Mouse (Mus musculus): ENCODE measurements around the gene Tha1.
"Not testable (repeated sequence)": the region's sequence is repeated elsewhere in the genome, so short reads cannot be mapped to it uniquely, and the experiment has no call there.

Gene Tha1

DNA sequence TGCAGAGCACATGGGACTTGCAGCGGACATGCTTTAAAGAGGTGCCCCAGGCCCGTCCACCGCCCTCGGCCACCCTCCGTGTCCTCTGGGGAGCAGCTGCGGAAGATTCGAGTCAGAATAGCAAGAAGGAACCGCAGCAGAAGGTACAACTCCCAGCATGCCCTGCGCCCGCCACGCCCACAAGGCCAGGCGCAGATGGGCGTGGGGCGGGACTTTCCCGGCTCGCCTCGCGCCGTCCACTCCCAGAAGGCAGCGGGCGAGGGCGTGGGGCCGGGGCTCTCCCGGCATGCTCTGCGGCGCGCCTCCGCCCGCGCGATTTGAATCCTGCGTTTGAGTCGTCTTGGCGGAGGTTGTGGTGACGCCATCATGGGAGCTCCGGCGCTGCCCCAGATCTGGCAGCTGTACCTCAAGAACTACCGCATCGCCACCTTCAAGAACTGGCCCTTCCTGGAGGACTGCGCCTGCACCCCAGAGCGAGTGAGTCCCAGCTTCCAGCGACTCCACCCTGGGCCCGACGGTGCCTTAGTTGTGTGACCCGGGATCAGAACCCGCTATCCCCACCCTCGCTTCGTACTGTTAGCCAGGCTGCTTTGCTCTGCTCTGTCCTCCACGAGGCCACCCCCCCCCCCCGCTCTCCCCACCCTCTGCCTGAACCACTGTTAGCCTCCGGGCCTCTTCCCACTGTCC lies 24.2 kb downstream of the Tha1 start, which contains the start of gene Birc5:
Gene Birc5 (plus strand): TSS at position 267 of the 687 bp plus-strand sequence.
- peak; percentile 93 to 96 for DNase-seq (ENCODE audit: low spot score in 2 of 2)

DNA sequence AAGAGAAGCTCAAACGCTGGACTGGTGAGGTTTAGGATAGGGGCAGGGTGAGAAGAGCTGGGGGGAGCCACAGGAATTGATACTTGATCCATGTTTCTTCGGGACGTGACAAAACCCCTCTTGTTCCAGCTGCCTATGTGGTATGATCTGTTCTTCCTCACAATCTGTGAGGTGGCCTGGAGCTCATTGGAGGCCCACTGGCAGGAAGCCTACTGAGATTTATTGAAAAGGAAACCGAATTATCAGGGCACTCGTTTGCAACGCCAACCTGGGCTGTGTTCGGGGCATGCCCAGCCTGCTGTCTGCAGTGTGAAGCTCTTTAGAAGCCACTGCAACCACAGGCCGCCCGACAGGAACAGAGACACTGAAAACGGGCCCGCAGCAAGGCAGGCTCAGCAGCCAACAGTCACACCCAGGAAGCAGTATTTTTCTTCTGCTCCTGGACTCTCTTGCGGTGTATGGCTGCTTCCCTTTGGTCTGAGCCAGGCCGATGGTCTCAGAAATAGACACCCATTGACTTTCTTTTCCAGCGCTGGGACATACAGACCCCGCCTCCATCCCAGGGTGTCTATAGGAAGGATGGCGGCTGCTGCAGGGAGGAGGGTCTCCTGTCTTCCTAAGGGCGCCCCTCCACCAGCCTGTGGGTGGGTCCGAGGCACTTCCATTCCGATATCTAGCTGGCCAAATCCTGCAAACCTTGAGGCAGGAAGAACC lies 24.9 kb downstream of the Tha1 start:
- DNase-seq (ENCODE audit: low spot score in 2 of 2) = no peak

DNA sequence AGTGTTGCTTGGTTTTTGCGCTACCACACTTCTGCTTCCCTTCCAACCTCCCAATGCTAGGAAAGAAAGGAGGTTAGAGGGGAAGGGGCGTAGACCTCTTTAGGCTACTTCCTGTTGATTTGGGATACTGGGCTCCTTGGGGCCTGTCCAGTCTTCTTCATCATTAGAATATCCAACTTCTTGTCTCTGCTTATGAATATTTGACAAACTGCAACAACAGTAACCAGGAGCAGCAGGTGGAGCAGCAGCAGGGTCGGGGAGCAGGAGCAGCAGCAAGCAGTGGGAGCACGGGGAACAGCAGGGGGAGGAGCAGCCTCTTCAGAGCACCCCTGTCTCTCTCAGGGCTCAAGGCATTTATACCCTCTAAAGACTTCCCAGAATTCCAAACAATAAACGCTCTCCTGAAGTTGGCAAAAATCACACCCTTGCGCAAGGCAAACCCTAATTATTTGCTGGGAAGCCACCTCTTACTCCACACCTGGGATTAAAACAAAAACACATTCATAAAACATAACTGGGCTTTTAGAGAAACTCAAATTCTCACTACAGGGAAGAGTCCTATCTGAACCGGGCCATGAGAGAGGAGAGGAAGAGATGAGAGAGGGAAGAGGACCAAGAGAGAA lies 25.6 kb downstream of the Tha1 start:
- no peak for DNase-seq (ENCODE audit: low spot score in 2 of 2)

DNA sequence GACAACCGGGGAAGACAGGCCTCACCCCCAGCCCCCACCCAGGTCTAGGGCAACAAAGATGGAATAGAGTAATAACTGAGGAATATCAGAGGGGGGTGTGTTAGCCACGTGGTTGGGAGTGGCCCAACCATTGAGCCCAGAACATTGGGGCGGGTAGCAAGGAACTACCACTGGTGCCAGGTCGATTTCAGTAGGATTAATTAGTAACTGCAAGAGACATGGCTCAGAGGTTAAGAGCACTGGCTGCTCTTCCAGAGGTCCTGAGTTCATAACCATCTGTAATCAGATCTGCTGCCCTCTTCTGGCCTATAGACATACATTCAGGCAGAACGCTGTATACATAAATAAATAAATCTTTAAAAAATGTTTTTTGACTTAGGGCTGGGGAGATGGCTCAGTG lies 26.6 kb downstream of the Tha1 start:
- no peak for DNase-seq (ENCODE audit: low spot score in 2 of 2)

DNA sequence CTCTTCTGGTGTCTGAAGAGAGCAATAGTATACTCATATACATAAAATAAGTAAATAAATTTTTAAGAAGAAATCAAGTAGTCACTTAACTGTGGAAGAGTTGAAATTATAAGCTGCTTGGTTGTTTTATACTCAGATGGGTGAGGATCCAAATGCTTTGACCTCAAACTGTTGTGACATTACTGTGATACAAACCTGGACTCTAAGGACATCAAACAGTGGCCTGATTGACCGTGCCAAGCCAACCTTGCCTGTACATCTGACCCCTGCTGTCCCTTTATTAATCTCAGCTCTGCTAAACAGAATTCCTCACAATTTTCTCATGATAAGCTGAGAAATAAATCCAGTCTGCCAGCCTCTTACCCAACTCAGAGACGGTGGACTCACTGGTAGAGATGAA lies 27.6 kb downstream of the Tha1 start:
- no peak for DNase-seq (ENCODE audit: low spot score in 2 of 2)

DNA sequence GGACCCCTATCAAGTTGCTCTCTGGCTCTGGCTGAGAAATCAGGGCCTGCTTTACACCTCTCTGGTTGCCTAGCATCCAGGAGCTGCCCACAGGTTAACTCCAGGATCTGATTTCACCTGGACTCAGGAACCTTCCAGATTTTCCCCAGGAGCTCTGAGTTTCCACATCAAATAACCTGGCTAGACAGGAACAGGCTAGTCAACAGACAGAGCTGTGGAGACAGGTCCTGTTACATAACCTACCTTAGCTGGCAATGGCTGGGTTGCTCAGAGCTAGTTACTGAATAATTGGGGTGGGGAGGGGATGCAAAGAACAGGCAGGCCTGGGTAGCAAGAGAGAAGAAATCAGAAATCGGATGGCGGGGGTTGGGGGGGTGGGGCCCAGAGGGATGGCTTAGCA lies 28.3 kb downstream of the Tha1 start:
- no peak for DNase-seq (ENCODE audit: low spot score in 2 of 2)

DNA sequence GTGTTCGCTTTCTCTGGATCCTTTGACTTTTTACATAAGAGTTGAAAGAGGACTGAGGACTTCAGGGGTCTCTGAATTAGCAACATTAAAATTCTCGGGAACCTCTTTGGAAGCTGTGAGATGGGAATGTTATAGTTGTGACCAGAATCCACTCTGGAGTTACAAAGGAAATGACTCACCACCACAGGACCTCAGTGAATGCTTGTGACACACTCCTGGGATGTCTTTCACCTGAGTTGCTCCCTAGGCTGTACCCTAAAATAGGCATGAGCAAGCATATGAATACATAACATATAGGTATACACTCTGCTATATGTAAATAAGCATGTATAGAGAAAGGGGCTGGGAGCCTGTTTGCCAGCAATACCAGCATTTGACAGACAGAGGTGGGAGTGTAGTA lies 29.8 kb downstream of the Tha1 start:
- DNase-seq (ENCODE audit: low spot score in 2 of 2) = no peak

DNA sequence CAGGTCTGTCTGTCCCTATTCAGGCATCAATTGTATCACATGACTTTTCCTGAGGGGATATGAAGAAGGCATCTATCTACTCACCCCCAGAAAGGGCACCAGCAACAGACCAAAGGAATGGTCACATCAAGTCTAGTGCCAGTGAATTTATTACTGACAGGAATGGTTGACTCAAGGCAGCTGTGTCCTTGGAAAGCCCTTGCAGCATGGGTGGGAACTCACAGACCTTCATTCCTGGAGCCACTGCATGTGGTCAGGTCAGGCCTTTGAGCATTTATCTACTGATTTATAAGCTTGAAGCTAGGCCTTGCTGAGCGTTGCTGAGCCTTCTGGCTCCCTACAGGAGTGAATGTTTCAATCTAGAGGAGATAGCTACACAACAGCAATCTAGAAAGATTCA lies 32.4 kb downstream of the Tha1 start:
- DNase-seq (ENCODE audit: low spot score in 2 of 2) = no peak

DNA sequence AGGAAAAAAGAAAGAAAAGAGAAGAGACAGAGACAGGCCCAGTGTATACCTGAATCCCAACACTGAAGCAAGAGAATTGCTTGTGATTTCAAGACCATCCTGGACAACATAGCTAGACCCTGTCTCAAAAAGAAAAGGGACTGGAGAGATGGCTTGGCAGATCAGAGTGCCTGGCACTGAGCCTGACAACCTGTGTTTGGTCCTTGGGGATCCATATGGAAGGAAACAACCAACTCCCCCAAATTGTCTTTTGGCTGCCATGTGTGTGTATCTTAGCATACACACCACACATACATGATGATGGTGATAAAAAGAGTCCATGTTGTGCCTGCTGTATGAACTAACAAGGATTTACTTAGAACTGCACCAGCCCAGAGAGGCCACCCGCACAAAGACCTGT lies 34.3 kb downstream of the Tha1 start:
- DNase-seq (ENCODE audit: low spot score in 2 of 2) = no peak

DNA sequence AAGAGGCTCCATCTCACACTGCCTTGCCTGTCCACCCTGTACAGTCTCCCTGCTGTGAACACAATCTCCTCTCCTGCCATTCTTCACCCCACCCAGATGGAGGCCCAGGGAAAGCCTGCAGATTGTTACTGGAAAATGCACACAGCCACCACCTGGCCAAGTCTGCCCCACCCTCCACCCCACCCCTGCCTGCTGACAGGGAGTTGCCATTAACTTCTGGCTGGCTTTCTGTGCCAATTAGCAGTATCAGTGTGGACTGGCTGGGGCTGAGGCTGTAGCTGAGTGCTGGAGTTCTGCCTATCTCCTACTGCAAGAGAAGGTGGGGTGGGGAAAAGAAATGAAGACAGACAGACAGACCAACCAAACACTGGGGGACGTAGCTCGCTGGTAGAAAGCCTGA lies 34.7 kb downstream of the Tha1 start:
- DNase-seq (ENCODE audit: low spot score in 2 of 2) = no peak

DNA sequence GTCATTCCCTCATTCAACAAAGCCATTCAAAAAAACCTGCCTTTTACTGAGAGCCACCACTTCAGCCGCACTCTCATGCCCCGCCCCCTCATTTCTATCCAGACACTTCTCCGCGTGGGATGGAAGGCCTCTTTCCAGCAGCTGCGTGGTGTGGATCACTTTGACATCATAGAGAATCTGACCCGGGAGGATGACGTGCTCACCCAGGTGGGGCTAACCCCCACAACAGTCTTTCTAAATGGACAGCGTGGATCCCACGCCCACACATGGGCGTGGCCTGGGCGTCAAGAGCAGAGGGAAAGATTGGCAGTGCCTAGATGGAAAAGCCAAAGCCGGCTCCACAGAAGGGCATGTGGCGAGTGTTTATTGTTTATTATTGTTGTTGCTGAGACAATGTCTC lies 37.0 kb downstream of the Tha1 start:
- DNase-seq (ENCODE audit: low spot score in 2 of 2) = peak in 1 of 2 experiments; percentile 60

DNA sequence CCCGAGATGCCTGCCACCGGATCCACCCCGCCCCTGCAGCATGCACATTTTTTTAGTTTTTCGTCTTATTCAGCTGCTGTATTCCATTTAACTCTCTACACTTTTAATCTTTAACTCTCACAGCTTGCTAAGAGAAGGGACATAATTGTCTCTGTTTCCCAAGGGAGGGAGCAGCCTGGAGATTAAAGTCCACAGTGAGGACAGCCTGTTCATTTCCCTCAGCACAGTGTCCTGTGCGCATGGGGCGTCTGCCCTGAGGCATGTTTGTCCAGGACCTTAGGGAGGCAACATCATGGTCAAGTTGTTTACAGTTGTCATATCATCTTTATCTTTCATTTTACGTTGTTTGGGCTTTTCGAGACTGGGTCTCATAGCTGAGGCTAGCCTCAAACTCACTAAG lies 39.2 kb downstream of the Tha1 start:
- DNase-seq (ENCODE audit: low spot score in 2 of 2) = no peak

DNA sequence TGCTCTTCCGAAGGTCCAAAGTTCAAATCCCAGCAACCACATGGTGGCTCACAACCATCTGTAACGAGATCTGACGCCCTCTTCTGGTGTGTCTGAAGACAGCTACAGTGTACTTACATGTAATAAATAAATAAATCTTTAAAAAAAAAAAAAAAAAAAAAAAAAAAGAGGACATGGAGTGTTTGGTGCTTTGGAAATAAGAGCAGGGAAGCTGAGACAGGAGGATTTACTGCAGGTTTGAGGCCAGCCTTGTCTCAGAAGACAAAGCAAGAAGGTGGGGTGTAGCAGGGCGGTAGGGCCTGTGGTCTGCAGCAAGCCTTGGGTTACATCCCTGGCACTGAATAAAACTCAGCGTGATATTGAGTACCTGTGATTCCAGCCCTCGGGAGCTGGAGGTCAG lies 39.8 kb downstream of the Tha1 start:
- DNase-seq (ENCODE audit: low spot score in 2 of 2) = not testable (repeated sequence)

DNA sequence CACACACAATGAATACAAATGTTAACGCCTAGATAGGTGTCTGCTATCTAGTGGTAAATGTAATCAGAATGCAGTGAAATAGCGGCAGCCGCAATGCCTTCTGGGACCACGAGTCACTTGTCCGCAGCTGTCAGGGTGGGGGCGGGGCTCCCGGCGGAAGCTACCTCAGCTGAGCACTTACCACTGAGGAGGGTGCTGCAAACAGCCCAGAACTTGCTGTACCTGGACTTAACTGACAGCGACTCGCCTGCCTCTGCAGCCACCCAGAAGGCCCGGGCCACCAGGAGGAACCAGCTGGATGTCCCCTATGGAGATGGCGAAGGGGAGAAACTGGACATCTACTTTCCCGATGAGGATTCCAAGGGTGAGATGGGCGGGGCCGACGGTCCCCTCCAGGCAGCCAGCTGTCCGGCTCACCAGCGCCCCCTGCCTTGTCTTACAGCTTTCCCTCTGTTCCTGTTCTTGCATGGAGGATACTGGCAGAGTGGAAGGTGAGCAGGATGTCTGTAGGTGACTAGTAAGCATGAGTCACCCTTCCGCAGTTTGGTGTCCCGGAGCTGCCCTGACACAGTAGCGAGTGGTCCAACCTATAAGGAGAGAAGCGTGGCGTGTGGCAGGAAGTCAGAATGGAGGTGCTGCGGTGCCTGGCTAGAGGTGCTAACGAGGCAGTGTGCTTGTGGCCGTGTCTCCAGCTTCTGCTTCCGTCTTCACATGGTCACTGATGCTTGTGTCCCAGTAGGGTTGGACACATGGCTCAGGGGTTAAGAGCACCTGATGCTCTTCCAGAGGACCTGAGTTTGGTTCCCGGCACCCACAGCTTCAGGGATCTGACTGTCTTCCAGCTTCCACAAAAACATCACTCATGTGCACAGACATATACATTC lies 41.0 kb downstream of the Tha1 start:
- DNase-seq (ENCODE audit: low spot score in 2 of 2) = peak in 1 of 2 experiments; percentile 64

DNA sequence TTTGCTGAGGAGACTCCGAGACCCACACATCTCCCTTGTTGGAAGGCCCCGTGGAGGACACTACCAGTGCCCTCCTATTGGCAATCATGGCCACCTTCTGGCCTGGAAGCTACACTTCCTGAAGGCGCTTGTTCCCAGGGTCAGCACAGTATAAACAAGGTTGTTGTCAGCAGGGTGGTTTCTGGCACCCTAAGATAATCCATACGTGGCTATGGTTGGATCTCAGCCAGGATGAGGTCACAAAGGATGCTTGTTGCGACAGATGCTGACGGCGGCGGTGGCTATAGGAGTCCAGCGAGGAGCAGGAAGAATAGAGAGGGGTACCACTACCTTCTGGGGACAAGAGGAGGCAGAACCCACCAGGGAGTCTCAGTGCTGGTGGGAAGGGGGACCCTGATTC lies 42.9 kb downstream of the Tha1 start:
- DNase-seq (ENCODE audit: low spot score in 2 of 2) = no peak

DNA sequence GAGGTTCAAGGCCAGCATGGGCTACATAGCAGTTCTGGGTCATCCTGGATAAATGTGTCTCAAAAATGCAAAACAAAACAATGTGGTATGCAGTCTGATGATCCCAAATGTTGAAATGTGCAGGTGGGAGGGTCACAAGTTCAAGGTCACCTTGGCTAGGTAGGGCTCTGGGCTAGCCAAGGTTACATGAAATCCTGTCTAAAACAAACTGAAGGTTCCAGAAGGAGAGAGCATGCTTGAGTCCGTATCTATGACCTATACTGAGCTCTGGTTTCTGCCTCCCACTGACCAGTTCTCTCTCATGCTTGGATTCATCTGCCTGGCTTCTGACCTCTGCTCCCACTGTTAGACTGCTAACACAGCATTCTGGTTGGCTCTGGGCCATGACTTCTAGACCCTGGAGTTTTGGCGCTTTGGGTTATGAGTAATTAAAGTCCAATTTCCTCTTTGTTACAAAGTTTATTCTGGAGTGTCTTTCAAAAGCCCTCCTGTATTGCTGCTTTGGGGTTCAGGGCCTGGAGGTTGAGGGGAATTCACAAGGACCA lies 43.5 kb downstream of the Tha1 start:
- no peak for DNase-seq (ENCODE audit: low spot score in 2 of 2)

DNA sequence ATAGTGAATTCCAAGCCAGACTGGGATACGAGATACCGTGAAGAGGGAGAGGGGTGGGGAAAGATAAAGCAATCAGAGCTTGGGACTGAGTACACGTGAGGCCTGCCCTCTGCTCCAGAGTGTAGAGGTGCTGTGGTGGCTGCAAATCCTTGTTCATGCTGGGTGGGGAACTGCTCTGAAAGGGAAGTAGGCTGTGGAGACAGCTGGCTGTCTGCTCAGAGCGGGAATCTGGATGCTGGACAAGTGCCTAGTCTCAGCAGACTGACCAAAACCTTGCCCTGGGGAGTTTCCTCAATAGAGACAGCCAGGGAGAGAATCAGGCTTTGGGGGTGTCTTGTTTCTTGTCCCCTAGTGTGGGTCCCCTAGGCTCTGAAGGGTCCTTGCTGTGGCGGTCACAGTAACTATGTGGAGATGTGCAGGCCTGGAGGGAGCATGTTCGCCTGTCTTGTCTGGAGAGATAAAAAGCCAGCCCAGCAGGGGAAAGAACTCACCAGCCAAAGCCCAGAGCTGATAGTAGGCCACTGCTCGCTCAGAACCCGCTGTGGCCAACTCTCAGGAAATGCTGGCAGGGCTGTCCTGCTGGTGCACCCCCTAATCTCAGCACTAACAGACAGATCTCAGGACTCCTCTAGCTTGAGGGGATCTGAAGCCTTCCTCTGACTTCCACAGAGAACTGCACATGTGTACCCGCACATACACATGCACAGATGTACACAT lies 44.2 kb downstream of the Tha1 start:
- no peak for DNase-seq (ENCODE audit: low spot score in 2 of 2)

DNA sequence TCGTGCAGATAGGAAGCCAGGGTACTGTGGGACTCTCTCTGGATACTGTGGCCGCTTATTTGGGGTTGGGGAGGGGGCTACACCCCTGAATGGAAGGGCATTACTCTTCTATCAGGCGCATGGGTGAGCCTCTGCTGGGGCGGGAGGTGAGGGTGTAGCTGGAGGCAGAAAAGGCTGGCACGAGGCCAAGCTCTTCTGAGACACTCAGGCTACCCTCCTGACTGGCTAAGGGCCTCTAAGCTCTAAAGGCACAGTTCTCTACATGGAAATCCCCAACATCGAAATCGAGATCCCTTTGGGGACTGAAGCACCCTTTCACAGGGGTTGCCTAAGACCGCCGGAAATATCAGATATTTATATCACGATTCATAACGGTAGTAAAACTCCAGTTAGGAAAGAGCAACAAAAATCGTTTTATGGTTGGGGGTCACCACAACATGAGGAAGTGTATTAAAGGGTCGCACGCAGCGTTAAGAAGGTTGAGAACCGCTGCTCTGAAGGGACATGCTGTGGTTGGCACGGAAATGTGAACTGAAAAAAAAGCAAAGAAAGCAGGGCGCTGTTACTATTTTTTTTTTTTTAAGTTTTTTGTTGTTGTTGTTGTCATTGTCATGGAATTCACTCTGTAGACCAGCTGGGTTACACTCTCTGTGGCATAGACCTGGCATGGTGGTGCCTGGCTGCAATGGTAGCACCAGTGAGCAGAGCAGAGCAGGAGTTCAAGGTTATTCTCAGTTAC lies 45.0 kb downstream of the Tha1 start:
- DNase-seq (ENCODE audit: low spot score in 2 of 2) = no peak

DNA sequence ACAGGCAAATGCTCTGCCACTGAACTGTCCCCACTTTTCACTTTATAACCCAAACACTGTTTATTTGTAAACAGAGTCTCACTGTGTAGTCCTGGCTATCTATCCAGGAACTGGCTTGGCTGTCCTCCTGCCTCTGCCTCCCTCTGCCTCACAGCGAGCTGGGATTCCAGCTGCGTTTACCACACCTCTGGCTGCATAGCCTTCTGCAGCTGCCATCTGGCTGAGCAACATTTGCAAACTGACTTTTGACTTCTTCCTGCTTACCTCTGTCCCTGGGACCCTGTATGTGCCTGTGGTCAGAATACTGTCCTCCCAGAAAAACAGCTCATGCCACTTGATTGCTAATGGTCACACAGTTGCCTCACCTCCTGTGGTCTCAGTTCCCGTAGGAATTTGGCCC lies 45.9 kb downstream of the Tha1 start:
- no peak for DNase-seq (ENCODE audit: low spot score in 2 of 2)

DNA sequence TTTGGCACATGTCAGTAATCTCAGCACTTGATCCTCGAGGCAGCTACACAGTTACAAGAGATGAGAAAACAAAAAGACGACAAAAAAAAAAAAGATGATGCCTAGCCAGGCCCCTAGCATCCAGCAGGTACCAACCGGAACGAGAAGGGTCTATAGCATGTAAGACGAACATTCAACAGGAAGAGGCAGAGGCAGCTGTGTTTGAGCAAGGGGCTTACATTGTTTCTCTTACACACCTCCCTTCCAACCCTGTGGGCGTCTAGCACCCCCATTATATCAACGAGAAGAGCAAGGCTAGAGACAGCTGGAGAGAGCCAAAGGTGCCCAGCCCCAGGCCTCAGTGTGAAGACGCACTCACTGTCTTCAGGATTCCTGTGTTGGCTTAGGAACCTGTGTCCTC lies 46.4 kb downstream of the Tha1 start:
- DNase-seq (ENCODE audit: low spot score in 2 of 2) = no peak

Measured in frontal cortex, postnatal 10 days (tissue).